Mouse (Mus musculus): Measurements from ENCODE around the gene Ublcp1.

- TF ChIP-seq POLR2A (IDR thresholded peaks at IDR 0.05; ENCODE audit: borderline replicate concordance, low read depth, low read length), result no peak
- TF ChIP-seq CTCF (IDR thresholded peaks at IDR 0.05; ENCODE audit: low read depth, low read length), result no peak
Observed at GRCm38 (mm10) chr11:44480246-44480645, 9.9 kb upstream of the Ublcp1 start.

Data from bone marrow macrophage, adult 2 months (primary cell).